Mouse (Mus musculus): ENCODE measurements around the gene Dph5.
A peak's percentile ranks its signal among the peaks of the same experiment; 100 is the strongest.

Dph5 gene

GRCm38 (mm10) chr3:115951221-115951620 is 63.6 kb downstream of the Dph5 start:
- no peak for DNase-seq (ENCODE audit: low read depth, low spot score)

DNA sequence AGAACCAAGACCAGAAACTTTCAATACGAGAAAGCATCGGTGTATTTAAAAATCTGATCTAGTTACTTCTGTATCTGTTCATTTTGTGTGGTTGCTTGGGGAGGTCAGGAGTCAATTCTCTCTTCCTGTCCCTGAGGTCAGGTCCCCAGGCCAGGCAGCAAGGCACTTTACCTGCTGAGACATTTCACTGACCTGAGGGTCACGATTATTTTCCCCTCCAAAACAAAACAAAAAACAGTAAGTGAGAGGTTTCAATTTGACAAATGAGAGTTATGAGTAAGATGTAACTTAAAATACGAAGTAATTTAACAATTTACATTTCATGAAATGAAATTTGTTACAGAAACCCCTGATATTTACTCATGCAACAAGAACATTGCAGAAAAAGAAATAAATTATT is 64.7 kb downstream of the Dph5 start:
- no peak for DNase-seq (ENCODE audit: low read depth, low spot score)

DNA sequence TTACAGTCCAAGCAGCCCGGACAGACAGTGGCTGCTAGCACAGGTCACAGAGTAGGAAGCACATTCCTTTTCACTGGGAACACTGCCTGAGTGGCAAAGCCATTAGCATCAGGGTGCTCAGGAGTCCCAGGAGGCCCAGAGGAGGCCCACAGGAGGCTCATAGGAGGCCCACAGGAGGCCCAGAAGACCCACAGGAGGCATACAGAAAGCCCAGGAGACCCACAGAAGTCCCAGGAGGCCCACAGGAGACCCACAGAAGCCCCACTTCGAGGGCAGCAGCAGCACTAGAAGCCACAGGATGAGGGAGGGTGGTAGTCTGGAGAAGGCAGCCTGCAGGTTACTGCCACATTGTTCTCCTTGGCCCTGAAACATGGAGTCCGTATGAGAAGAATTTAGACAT is 65.5 kb downstream of the Dph5 start:
- no peak for DNase-seq (ENCODE audit: low read depth, low spot score)

- no peak for DNase-seq (ENCODE audit: low read depth, low spot score)
These were observed 69.6 kb downstream of the Dph5 start for GRCm38 (mm10) chr3:115957223-115957622.

- DNase-seq (ENCODE audit: low read depth, low spot score): no peak
These were observed 73.8 kb downstream of the Dph5 start for GRCm38 (mm10) chr3:115961311-115962027.

- DNase-seq (ENCODE audit: low read depth, low spot score): no peak
These were observed 74.4 kb downstream of the Dph5 start for GRCm38 (mm10) chr3:115962028-115962415.

DNA sequence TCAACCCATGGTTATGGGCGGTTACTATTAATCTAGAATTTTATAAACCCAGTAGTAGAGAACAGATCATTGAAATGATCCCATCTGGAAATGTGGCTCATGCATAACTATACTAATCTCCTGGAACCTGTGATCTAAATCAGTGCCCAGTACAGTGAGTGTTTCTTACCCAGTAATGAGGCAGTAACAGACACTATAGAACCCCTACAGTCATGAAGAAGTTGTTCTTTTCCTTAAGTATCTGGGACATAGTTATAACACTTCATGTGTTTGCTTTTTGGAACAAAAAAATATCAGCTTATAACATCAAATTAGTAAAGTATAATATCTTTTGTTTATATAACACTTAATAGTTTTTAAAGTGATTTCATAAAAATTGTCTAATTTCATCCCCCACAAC is 76.0 kb downstream of the Dph5 start:
- no peak for DNase-seq (ENCODE audit: low read depth, low spot score)

- DNase-seq (ENCODE audit: low read depth, low spot score): no peak
These were observed 76.4 kb downstream of the Dph5 start for GRCm38 (mm10) chr3:115964071-115964470.

GRCm38 (mm10) chr3:115968745-115969530 is 81.3 kb downstream of the Dph5 start:
- DNase-seq (ENCODE audit: low read depth, low spot score): no peak

DNA sequence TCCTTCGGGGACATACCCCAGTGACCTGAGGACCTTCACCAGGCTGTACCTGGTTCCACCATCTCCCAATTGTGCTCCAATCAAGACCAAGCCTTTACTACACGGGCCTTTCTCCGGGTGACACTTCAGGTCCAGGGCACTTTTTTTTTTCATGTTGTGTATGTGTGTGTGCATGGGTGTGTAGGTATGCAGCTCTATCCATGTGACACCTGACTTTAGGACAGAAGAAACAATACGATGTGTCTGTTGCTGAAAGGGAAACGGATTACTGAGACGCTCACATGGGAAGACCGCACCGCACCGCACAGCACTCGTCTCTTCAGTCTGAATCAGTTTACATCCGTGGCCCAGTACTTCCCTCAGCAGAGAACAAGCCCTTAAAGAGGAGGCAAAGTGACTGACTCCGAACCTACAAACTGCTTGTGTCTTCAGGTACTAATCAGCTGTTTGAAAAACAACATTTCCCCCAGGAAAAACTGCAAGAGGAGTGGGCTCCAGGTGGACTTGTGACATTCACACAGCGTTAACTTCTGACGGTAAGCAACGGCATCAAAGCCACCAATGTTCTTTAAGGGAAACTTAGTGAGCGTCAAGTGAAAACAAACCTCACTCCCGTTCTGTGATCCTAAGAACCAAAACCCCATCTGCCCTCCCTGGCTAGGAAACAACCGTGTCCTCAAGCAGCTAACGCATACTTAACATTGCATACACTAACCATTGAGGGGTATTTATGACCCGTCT is 83.6 kb downstream of the Dph5 start:
- DNase-seq (ENCODE audit: low read depth, low spot score): no peak

DNA sequence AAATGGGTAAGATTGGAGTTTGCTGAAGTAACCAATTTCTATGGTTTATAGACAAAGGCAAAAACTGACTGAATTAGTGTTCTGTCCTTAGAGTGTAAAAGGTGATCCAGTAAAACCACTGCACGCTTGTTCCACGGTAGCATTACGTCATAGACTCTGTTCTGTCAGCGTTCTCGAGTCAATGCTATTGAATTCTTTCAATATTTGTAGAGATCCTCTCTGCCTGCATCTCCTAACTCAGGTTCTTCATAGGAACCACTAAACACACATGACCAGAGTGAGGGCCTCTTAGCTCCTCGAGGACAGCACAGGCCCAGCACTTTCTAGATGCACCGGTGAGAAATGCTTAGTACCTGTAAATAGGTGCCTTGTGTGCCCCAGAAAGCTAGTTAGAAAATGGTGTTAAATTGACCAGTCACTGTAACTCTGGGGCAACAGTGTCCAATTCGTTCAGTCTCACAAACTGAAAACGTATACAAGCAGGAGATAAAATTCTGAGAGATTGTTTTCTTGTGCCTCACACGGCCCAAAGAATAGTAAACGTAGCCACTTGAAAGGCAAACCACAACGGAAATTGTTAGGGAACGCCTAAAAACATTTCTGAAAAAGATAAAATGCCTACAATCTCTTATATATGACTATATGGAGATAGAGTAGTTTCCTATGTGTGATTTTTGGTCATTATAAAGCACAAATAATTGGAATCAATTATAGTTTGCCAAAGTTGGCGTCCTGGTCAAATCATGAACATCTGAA is 84.4 kb downstream of the Dph5 start:
- DNase-seq (ENCODE audit: low read depth, low spot score): no peak

DNA sequence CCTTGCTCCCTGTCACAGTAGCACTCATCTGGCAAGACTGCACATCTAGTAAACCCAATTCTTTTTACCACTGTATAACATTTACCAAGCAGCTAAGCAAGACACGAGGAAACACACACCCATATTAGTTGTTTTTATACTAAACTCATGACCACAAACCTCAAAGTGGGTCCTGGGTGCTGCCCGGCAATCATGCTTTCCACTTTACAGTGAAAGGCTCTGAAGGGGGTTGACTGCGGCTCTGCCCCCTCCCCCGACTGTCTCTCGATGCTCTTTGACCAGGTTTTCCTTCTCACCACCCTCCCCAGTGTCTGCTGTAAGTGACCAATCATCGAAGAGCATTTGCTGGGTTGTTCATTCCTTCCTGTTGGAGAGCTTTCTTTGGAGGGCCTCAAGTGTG is 86.6 kb downstream of the Dph5 start:
- no peak for DNase-seq (ENCODE audit: low read depth, low spot score)

DNA sequence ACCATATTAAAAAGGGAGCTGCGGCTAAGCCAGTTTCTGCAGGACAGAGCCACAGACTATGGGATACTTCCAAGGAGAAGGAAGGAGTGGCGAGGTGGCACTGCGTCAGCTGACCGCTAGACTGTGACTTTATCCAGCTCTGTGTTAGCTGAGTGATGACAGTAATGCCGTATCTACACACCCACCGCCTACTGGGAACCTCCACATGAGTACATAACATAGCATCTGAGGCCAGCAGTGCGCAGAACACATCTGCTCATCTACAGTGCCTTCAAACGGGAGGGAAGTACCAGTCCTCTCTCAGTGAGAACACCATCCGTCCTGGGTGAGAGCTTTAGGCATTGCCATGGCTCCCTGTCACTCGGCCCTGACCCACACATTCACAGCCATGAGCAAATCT is 87.4 kb downstream of the Dph5 start:
- DNase-seq (ENCODE audit: low read depth, low spot score): no peak

DNA sequence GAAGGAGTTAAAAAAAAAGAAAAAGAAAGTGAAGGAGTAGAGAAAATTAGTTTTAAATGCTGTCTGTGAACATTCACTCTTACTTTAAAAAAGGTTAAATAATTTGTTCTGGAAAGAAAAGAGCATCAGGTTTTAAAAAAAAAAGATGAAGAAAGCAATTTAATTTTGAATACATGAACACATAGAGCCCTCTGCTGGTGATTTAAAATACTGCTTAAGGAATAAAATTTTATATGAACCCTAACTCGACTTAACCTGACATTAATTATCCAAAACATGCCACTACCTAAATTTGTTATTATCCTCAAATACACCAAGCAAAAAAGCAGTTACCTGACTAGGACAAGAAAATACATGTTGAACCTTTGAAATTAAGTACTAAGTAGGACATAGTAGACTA is 91.4 kb downstream of the Dph5 start:
- DNase-seq (ENCODE audit: low read depth, low spot score): peak; percentile 17

GRCm38 (mm10) chr3:115983217-115983616 is 95.6 kb downstream of the Dph5 start:
- DNase-seq (ENCODE audit: low read depth, low spot score): no peak
